Mouse (Mus musculus) neutrophil, adult 5-6 weeks (primary cell): ENCODE measurements around the gene Elmo2. TPM values are rescaled to one million over a fixed set of nuclear protein-coding genes. Genes with fewer than 3 reads are reported as not detected.

Experiments used
- ATAC-seq: fragments of 151-379, 151-347 bp; 2 replicates; pipeline ENCODE4 v1.8.0; 2017; ENCODE audit warnings: mild to moderate bottlenecking, moderate TSS enrichment; ENCODE audit not compliant: insufficient number of reproducible peaks, poor library complexity, low FRiP score, severe bottlenecking; ENCODE audit errors: extremely low read depth
- total RNA-seq: library from RNA; stranded (forward); fragments of 200-1000 nt; gene quantifications from 2 replicates; pipeline ENCODE4 v1.2.3, GENCODE M21; 2017

Elmo2 gene
- total RNA-seq, 1 experiment from 2014 or later, result 26.0 TPM

DNA sequence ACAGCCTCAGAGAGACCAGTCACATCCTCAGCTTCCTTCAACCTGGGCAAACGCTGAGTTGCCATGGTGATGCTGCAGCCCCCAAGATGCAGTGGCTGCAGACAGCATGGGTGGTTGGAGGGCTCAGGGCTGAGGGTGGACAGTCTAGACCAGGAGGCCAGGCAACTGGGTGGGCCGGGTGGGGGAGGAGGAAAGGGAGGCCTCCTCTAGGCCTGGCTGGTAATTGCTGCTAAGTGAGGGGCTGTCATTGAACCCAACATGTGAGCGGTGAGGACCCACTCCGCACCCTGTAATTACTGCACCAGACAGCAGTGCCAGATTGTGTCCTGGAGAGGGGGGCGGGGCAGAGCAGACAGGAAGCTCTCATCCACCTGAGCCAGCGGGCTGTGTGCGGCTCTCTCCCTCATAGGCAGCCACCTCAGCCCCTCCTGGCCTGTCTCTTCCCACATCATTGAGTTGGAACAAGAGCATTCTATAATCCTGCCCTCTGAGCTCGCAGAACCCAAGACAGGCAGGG, 51.1 kb downstream of the Elmo2 start:
- no peak for ATAC-seq

DNA sequence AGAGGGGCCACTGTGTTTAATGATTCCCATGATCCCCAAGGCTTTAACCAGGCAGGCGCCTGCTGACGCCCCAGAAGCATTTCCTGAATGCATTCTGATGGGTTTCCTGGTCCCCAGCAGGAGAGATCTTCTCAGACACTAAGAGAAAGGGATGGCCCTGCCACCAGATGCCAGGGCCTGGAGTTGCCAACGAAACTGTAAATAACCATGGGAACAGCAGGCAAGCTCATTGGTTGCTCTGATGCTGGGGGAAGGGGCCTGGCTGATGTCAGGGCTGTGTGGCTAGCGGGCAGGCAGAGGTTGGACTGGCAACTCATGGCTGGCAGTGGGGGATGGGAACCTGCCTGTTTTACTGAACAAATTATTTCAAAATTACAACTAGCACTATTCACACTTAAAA, 52.7 kb downstream of the Elmo2 start:
- ATAC-seq, result no peak

- ATAC-seq, result no peak
Observed at GRCm38 (mm10) chr2:165271326-165271725, 55.0 kb downstream of the Elmo2 start.

- no peak for ATAC-seq
Observed at GRCm38 (mm10) chr2:165270858-165271257, 55.4 kb downstream of the Elmo2 start.

DNA sequence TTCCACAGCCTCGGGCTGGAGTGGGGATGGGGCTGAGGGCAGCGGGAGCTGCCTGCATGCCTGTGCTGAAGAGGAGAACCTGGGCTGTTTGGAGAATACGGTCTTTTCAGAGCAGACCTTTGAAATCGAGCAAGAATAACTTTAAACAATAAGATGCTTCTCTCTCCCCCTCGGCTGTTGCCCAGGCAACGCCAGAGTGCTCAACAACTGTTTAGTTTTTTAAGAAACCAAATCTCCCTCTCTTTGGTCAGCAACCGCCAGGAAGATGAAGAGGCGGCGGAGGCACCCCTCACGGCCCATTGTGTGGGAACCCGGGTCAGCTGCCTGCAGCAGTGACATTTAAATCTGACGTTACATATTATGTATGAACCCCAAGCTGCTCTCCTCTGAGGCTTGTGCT, 59.5 kb downstream of the Elmo2 start:
- no peak for ATAC-seq

DNA sequence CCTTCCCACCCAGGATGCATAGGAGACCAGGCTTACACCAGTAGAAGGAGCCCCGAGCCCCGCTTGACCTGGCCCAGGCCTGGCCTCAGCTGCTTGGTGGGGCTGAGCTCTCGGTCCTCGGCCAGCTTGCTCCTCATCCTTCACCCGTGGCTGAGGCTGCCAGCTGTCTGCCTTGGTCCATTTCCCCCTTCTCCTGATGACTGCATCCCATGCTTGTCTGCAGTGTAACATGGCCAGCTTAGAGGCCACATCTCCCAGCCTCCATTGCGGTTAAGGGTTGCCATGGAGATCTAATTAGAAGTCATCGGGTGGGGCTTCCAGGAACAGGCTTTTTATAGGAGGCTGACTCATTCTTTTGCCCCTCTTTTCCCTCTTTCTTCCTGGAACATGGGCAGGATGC, 62.4 kb downstream of the Elmo2 start:
- no peak for ATAC-seq

- ATAC-seq, result no peak
Observed at GRCm38 (mm10) chr2:165262274-165262990, 63.8 kb downstream of the Elmo2 start.

DNA sequence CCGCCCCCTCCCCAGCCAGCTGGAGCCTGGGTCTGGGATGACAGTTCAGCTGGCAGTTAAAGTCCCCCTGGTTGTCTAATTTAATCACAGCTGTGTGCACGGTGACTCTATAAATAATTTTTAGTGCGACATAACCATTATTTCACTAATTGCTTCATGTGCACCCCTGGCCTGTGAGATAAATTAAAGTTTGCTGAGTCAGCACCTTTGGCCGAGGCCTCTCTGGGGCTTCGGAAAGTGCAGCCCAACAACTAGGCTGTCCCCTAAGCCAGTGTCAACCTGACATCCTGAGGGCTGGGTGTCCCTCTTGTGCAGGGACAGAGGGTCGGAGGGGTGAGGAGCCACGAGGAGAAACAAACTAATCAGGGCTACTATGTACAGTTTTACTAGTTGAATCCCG, 66.4 kb downstream of the Elmo2 start:
- no peak for ATAC-seq

- no peak for ATAC-seq
Observed at GRCm38 (mm10) chr2:165258321-165258720, 68.0 kb downstream of the Elmo2 start.

DNA sequence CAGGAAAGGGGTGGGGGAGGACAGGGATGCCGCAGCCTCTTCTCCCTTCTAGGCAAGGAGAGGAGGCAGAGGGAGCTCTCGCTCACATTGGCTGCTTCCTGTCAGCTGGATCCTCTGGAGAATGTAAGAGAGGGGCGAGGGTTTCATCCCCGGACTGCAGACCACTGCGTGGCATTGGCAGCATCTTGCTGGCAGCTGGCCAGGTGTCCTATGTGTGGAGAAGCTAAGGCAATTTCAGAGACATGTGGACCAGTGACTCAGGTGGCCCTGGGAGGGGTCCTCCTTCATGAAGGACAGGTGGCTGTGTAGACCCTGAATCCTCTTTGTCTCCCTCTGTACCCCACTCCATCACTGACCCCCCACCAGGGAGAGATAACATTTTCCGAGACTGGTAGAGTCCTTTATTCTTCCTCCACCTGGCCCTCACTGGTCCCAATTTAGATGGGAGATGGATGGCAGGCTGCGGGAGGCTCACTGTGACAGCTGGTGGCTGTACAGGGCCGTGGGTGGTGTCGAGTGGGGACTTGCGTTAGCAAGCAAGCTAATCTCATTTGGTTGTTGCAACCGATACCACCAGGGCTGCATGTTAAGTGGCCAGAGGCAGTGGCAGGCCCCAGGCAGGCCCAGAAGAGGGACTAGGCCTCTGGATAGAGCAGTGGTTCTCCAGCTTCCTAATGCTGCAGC, 69.0 kb downstream of the Elmo2 start:
- no peak for ATAC-seq

DNA sequence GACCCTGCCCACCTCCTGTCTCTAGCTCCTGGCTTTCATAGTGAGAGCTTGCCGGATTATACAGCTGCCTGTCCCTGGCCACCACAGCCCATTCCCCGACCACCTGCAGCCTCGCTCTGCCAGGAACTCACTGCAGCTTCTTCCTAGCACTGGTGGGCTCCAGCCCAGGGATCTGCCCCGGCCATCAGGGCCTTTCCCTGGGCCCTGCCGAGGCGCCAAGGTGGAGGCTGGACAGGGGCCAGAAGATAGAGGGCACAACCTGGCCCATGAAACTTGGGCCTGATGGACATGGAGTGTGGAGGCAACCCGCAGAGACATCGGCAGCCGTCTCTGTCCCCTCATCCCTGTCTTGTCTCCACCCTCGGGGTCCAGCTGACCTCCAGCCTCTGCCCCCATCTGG, 70.1 kb downstream of the Elmo2 start:
- no peak for ATAC-seq

DNA sequence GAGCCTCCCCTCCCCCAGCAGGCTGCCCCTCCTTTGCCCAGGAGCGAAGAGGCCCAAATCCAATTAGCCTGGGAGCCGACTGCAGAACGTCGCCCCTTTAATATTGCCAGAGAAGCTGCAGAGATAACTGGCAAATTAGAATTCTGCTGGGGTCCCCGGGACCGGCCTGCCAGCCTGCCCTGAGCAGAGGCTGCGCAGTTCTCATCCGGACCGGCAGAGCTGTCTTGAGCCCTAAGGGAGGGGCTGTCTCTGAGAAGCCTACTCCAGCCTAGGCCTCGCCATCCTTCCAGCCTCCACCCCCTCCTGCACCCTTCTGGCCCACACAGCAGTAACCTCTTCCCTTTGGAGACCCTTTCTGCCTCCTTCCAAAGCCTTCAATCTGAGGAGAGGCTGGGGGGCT, 72.4 kb downstream of the Elmo2 start:
- ATAC-seq, result no peak

- ATAC-seq, result no peak
Observed at GRCm38 (mm10) chr2:165253269-165253668, 73.0 kb downstream of the Elmo2 start.

DNA sequence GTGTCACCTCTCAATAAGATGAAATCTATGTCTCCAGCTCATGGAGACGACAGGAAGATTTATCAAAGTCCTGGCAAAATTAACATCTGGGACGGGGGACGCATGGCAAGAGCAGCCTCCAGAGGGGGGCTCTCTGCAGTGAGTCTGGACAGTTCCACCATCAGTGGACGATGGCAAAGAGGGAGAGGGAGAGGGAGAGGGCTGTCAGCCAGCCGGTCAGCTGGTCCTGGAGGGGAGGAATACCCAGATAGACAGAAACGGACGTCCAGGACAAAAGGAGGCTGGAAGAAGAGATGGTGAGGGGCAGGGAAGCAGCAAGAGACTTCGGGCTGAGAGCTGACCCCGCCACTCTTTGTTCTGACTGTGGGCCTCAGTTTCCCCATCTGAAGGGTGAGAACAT, 73.5 kb downstream of the Elmo2 start:
- ATAC-seq, result no peak

- ATAC-seq, result no peak
Observed at GRCm38 (mm10) chr2:165252381-165252780, 73.9 kb downstream of the Elmo2 start.

GRCm38 (mm10) chr2:165250903-165251302, 75.4 kb downstream of the Elmo2 start:
- no peak for ATAC-seq

- ATAC-seq, result no peak
Observed at GRCm38 (mm10) chr2:165248967-165249366, 77.3 kb downstream of the Elmo2 start.

- no peak for ATAC-seq
Observed at GRCm38 (mm10) chr2:165246349-165246748, 79.9 kb downstream of the Elmo2 start.

- no peak for ATAC-seq
Observed at GRCm38 (mm10) chr2:165243122-165243720, 83.1 kb downstream of the Elmo2 start.

DNA sequence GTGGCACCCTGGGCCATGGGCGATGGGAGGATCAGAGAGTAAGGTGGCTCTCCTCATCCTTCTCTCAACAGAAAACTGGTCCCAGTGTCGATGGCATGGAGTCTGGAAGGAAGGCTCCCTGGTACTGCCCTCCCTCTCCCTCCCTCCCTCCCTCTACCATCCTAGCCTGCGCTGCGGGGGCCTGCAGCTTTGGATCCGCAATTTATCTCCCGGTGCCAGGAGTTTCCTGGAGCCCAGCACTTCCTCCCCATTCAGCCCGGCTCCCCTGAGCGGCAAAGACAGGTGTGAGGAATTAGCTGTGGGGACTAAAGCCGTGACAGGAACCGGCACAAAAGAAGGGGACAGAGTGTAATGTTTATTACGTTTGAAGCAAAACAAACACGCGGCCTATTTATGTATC, 83.7 kb downstream of the Elmo2 start:
- ATAC-seq, result no peak
